Mouse (Mus musculus) stomach, embryonic 15.5 days (tissue): ENCODE data around the gene Khdc1b. TPM values are rescaled to one million over a fixed set of nuclear protein-coding genes. Genes with fewer than 3 reads are reported as not detected.
"Not testable (repeated sequence)": the region's sequence is repeated elsewhere in the genome, so short reads cannot be mapped to it uniquely, and the experiment has no call there.

Source experiments
- ATAC-seq: fragments of 200-750 bp; cut with Nextera tagmentation; 2 replicates; pipeline ENCODE4 v1.8.0; 2017; ENCODE audit warnings: low read depth, moderate number of reproducible peaks, moderate TSS enrichment; ENCODE audit not compliant: insufficient read depth, low FRiP score
- H3K27ac ChIP-seq: fragments of 300-500 bp; sonication (generic); 2 replicates; pipeline ENCODE4 v1.5.1; 2015; ENCODE audit warnings: mild to moderate bottlenecking, inconsistent platforms
- H3K27me3 ChIP-seq: fragments of 300-500 bp; sonication (generic); replicated peaks from 2 replicates; pipeline ENCODE4 v1.6.1; 2015; ENCODE audit warnings: inconsistent platforms
- H3K36me3 ChIP-seq: fragments of 300-500 bp; sonication (generic); 2 replicates; pipeline ENCODE4 v1.6.1; 2015; ENCODE audit warnings: inconsistent platforms
- H3K4me1 ChIP-seq: fragments of 300-500 bp; sonication (generic); 2 replicates; pipeline ENCODE4 v1.6.1; 2015; ENCODE audit warnings: inconsistent platforms
- H3K4me2 ChIP-seq: fragments of 300-500 bp; sonication (generic); 2 replicates; pipeline ENCODE4 v1.6.1; 2015; ENCODE audit warnings: mild to moderate bottlenecking, inconsistent platforms
- H3K4me3 ChIP-seq: fragments of 300-500 bp; sonication (generic); replicated peaks from 2 replicates; pipeline ENCODE4 v1.5.1; 2015; ENCODE audit warnings: inconsistent platforms
- H3K9ac ChIP-seq: fragments of 300-500 bp; sonication (generic); 2 replicates; pipeline ENCODE4 v1.6.1; 2015; ENCODE audit warnings: inconsistent platforms
- H3K9me3 ChIP-seq: fragments of 300-500 bp; sonication (generic); 2 replicates; pipeline ENCODE4 v1.6.1; 2016; ENCODE audit warnings: inconsistent platforms
- WGBS: fragments of 180-500 bp; shearing (Covaris S2); methylation state at CpG from one replicate; pipeline ENCODE4 v1.1.7; 2015; 5-methylcytosine and 5-hydroxymethylcytosine counted together
- polyA plus RNA-seq: library from polyadenylated mRNA; unstranded; fragments of >200 nt; fragmentation: Nextera tagmentation; extraction: Ambion mirVana; gene quantifications from 2 replicates; pipeline ENCODE4 v1.2.1, GENCODE M21; 2015

Gene Khdc1b
- 0.05 and 0.14 TPM in 2 replicates for polyA plus RNA-seq

DNA sequence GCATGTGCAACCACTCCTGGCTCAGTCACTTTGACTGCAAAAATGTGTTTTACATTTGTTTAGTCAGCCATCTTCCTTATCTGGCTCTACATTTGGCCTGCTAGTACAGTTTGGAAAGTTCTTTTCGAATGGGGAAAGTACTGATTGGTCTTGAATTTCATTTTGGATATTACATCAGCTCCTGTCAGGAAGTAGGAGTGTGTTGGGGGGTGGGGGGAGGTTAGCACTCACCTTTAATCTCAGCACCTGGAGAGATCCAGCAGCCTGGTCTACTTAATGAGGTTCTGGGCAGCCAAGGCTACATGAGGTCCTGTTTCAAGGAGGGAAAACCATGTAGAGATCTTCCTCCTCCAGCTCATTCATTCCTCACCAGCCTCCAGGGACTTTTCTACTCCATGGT lies at the start of gene Khdc1b:
Gene Khdc1b (plus strand): TSS at position 301 of the 400 bp plus-strand sequence.
- Histone ChIP-seq H3K9me3 (no peaks in the 10 kb centered on the region), H3K4me3 (no peak within 1 kb of the TSS), H3K9ac (no peak within 1 kb of the TSS), H3K36me3 (no peaks in the 10 kb centered on the region), H3K27ac (no peak within 1 kb of the TSS), H3K27me3 (no peaks in the 10 kb centered on the region), H3K4me2 (no peak within 1 kb of the TSS), H3K4me1 (no peaks in the 10 kb centered on the region)
- ATAC-seq: no peak
- WGBS: 76% methylated on average over 1 of the region's 1 CpGs

DNA sequence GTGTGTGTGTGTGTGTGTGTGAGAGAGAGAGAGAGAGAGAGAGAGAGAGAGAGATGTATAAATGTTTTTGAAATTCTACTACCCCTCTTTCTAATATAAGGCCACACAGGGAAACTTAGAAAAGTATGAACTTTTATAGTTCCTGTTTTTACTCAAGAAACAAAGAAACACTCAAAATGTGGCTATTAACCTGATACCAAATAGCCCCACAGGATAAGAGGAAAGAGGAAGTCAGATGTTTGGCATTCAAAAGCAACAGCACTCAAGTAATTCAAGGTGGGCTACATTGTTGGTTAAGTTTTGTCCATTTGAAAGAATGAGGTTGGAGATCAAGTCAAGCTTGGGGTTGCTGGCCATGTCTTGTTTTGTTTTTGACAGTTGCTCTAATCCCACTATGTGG lies 47.5 kb upstream of the Khdc1b start:
- Histone ChIP-seq H3K36me3 (no peaks in the 10 kb centered on the region), H3K27me3 (no peaks in the 10 kb centered on the region), H3K4me1 (no peaks in the 10 kb centered on the region), H3K27ac (no peak overlapping the region), H3K4me2 (no peak overlapping the region), H3K4me3 (no peak overlapping the region), H3K9ac (no peak overlapping the region), H3K9me3 (no peaks in the 10 kb centered on the region)
- no peak for ATAC-seq

DNA sequence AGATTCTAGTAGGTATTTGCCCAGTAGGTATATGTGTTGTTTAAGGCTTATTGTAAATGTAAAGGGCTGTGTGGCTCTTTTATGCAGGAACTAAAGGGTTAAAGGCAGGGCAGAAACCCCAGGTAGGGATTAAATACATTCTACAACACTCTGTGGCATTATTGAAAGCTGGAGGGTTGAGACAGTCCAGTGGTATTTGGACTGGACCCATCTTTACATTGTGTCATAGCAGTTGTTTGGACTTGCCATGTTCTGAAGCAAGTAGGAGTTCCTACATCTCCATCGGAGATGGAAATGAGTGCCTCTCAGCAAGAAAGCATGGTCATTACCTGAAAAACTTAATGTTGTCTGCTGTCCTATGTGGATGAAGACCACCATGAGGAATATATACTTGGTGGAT lies 42.6 kb upstream of the Khdc1b start:
- H3K4me2 ChIP-seq: no peak overlapping the region
- WGBS: 91% methylated on average over 1 of the region's 1 CpGs
- H3K27me3 ChIP-seq: no peaks in the 10 kb centered on the region
- H3K4me3 ChIP-seq: no peak overlapping the region
- H3K27ac ChIP-seq: no peak overlapping the region
- no peak for ATAC-seq
- no peaks in the 10 kb centered on the region for H3K9me3 ChIP-seq
- no peaks in the 10 kb centered on the region for H3K4me1 ChIP-seq
- H3K36me3 ChIP-seq: no peaks in the 10 kb centered on the region
- no peak overlapping the region for H3K9ac ChIP-seq

DNA sequence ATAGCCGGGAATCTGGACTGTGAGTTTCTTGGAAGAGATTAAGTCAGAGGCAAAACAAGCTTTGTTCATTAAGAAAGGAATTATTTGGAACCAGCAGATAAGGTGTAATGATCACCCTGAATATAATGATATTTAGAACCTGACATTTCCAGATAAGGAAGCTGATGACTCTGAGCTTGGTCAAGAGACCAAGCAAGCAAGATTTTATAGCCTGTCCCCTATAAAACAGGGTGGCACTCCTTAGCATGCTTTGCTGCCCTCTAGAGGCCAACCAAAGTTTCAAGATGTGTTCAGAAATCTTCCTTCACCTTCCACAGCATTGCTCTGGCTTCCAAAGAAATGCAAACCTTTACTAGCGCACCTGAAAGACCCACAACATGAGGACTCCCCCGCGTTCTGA lies 39.1 kb upstream of the Khdc1b start:
- no peak for ATAC-seq
- WGBS: 56% methylated on average over 4 of the region's 4 CpGs
- no peak overlapping the region for H3K4me3 ChIP-seq

DNA sequence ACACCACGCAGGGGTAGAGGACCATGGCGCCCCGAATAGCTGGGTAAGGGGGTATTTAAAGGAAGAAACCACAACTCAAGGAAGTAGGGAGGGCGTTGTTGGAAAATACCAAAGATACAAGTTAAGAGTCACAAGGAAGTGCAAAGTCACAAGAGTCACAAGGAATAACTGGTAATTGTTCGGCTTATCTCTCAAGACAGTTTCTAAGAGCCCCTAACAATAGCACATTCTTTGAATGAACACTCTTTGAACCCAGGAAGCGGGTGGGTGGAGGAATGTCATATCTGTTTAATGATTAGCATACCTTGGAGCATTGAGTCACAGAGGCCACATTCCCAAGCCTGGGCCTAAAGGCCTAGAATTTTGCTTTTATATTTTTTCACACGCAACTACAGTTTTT lies 38.6 kb upstream of the Khdc1b start:
- 82% methylated on average over 7 of the region's 7 CpGs for WGBS
- H3K4me3 ChIP-seq, H3K4me2 ChIP-seq, H3K4me1 ChIP-seq, H3K9ac ChIP-seq, H3K36me3 ChIP-seq, H3K27me3 ChIP-seq, ATAC-seq, H3K9me3 ChIP-seq, H3K27ac ChIP-seq: not testable (repeated sequence)

More for the DNA sequence above, 39.1 kb upstream of the Khdc1b start:
- Histone ChIP-seq H3K27ac (no peak overlapping the region), H3K9ac (no peak overlapping the region), H3K36me3 (no peaks in the 10 kb centered on the region), H3K4me1 (no peaks in the 10 kb centered on the region), H3K9me3 (no peaks in the 10 kb centered on the region), H3K4me2 (no peak overlapping the region), H3K27me3 (no peaks in the 10 kb centered on the region)

DNA sequence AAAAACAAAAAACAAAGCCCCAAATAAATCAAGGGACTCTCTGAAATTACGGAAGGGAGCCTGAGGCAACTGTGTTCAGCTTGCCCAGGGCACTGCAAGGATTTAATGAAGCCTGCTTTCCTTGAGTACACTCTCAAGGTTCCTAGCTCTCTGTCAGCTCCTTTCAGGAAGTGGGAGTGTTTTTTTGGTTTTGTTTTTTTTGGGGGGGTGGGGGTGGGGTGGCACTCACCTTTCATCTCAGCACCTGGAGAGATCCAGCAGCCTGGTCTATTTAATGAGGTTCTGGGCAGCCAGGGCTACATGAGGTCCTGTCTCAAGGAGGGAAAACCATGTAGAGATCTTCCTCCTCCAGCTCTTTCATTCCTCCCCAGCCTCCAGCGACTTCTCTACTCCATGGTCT lies 34.0 kb upstream of the Khdc1b start, which contains the start of gene Khdc1a:
Gene Khdc1a (plus strand): TSS at position 301 of the 400 bp plus-strand sequence.
- Histone ChIP-seq H3K4me3 (no peak within 1 kb of the TSS), H3K27me3 (no peaks in the 10 kb centered on the region), H3K4me2 (no peak within 1 kb of the TSS), H3K4me1 (no peaks in the 10 kb centered on the region), H3K9me3 (no peaks in the 10 kb centered on the region), H3K27ac (no peak within 1 kb of the TSS), H3K36me3 (no peaks in the 10 kb centered on the region), H3K9ac (no peak within 1 kb of the TSS)
- ATAC-seq: no peak
- 72% methylated on average over 2 of the region's 2 CpGs for WGBS

DNA sequence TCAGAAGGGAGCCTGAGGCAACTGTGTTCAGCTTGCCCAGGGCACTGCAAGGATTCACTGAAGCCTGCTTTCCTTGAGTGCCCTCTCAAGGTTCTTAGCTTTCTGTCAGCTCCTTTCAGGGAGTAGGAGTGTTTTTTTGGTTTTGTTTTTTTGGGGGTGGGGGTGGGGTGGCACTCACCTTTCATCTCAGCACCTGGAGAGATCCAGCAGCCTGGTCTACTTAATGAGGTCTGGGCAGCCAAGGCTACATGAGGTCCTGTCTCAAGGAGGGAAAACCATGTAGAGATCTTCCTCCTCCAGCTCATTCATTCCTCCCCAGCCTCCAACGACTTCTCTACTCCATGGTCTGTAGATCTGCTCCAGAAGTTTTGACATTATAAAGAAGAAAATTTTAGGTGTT lies 15.3 kb upstream of the Khdc1b start, which contains the start of gene Khdc1c:
Gene Khdc1c (plus strand): TSS at position 301 of the 400 bp plus-strand sequence.
- not testable (repeated sequence) for H3K9me3 ChIP-seq, H3K27ac ChIP-seq, H3K4me1 ChIP-seq, H3K27me3 ChIP-seq, ATAC-seq, H3K9ac ChIP-seq, H3K36me3 ChIP-seq, H3K4me3 ChIP-seq, H3K4me2 ChIP-seq
- 78% methylated on average over 1 of the region's 1 CpGs for whole genome bisulfite sequencing

DNA sequence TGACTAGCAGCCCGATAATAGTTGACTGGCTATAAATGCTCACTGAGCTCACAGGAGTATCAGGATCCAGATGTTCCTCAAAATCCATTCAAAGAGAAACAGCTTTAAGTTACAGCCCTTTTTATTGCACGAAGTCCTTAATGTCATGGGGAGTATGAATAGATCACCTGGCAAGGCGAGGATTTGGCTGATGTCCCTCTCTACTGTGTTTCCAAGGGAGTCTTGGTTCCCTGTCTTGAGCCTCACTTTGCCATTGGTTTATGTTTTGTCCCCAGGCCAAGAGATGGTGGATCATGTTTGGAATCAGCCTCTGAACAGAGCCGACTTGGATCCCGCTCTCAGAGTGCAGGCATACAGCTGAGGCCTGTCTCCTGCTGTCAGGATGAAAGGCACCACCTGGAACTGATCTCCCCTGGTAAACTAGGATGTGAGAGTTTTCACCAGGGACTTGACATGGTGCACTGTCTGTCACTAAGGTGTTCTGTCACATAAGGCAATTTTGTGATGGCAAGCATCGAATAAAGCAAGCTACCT lies 7.8 kb downstream of the Khdc1b start:
- no peaks in the 10 kb centered on the region for H3K27me3 ChIP-seq
- no peaks in the 10 kb centered on the region for H3K9me3 ChIP-seq
- H3K9ac ChIP-seq: no peak overlapping the region
- 0 out of 2 replicates have a peak, but pooled peaks have one; percentile 56 for ATAC-seq
- 48% methylated on average over 6 of the region's 6 CpGs for WGBS
- H3K4me3 ChIP-seq: no peak overlapping the region
- H3K4me2 ChIP-seq: no peak overlapping the region
- no peak overlapping the region for H3K27ac ChIP-seq
- H3K4me1 ChIP-seq: no peaks in the 10 kb centered on the region
- no peaks in the 10 kb centered on the region for H3K36me3 ChIP-seq

DNA sequence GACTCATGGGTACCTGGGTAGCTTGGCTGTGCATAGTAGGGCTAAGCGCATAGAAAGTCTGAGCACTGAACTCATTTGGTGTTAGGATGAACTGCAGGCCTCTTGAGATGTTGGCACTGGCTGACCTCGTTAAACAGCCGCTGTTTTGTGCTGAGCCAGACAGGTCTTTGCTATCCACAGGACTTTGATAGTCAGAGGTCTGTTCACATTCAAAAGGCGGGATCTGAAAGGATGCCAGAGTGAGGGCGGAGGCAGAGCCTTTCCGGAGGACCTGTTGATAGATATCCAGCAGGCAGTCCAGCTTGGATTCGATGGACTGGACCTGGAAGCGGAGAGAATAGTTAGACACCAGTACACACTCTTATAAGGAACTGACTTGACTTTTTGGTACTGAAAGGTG lies 19.4 kb downstream of the Khdc1b start:
- no peak overlapping the region for H3K4me2 ChIP-seq
- ATAC-seq: no peak
- H3K4me1 ChIP-seq: no peaks in the 10 kb centered on the region
- no peak overlapping the region for H3K27ac ChIP-seq
- H3K36me3 ChIP-seq: no peaks in the 10 kb centered on the region
- no peak overlapping the region for H3K9ac ChIP-seq
- WGBS: 84% methylated on average over 8 of the region's 8 CpGs
- H3K9me3 ChIP-seq: no peaks in the 10 kb centered on the region
- no peaks in the 10 kb centered on the region for H3K27me3 ChIP-seq
- no peak overlapping the region for H3K4me3 ChIP-seq

DNA sequence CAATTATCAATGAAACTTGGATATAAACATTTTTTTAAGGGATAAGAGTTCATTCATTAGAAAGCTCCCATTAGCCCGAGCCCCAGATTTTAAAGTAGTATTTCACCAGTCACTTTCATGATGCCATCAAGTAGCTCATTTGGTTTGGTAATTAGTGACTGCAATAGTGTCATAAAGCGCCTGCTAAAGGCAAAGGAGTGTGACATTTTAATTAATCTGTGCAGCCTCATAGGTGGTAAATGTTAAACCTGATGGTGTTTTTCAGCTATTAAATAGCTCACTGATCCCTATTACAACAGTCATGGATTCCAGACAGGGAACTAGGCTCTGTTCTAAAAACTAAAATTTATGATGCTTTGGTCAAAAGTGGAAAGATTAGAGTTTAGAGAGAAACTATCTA lies 23.9 kb downstream of the Khdc1b start:
- WGBS: 69% methylated on average over 2 of the region's 2 CpGs
- no peak for ATAC-seq
- no peaks in the 10 kb centered on the region for H3K9me3 ChIP-seq
- H3K27ac ChIP-seq: no peak overlapping the region
- H3K4me2 ChIP-seq: no peak overlapping the region
- no peaks in the 10 kb centered on the region for H3K4me1 ChIP-seq
- H3K27me3 ChIP-seq: no peaks in the 10 kb centered on the region
- no peak overlapping the region for H3K9ac ChIP-seq
- no peak overlapping the region for H3K4me3 ChIP-seq
- H3K36me3 ChIP-seq: no peaks in the 10 kb centered on the region

DNA sequence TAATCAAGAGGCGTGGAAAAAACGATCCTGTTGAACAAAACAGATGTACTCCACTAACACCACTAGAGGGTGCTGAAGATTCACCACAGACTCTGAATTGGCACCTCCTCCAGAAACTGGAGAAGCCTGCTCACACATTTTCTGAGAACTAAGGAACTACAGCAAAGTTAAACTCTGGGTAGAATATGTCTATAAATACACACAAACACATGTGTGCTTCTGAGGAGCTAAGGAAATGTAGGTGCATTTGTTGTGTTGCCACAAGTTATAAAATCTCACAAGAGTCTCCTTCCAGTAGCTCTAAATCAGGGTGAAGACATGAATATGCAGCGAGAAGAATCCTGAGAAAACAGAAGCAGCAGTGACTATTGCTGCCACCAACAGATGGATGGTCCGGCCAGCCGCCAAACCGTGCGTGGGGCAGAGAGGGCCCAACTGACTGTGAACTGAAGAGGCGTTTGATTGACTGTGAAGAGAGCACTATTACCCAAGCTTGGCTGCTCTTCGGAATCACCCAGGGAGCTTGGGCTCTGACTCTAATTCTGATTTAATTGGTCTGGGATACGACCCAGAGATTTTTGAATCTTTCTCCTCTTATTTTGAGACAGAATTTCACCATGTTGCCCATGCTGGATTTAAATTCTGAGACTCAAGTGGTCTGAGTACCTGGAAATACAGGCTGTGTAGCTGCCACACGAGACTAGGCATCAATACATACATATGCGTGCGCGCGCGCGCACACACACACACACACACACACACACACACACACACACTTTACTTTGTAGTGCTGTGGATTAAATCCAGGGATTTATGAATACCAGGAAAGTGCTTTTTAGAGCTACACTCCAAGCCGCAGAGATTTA lies 28.2 kb downstream of the Khdc1b start:
- H3K27ac ChIP-seq: no peak overlapping the region
- H3K4me3 ChIP-seq: no peak overlapping the region
- WGBS: 56% methylated on average over 18 of the region's 18 CpGs
- H3K9ac ChIP-seq: no peak overlapping the region
- no peak; the same call in 1 of the 2 replicates for ATAC-seq
- no peaks in the 10 kb centered on the region for H3K27me3 ChIP-seq
- H3K36me3 ChIP-seq: no peaks in the 10 kb centered on the region
- no peaks in the 10 kb centered on the region for H3K9me3 ChIP-seq
- H3K4me2 ChIP-seq: no peak overlapping the region
- no peaks in the 10 kb centered on the region for H3K4me1 ChIP-seq

DNA sequence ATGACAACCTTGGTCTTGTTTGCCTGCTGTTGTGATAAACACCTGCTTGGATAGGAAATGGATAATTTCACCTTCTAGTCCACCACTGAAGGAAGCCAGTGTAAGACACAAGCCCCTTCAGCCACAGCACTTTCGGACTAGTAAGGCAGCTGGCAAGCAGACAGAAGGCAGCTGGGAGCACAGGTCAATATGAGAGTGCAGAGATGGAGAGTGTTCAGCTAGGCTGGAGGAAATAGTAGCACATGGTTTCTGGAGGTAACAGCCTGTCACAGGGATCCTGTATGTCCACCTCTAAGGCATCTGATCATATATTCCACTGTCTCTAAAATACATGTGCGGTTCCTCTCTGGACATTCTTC lies 28.8 kb downstream of the Khdc1b start:
- WGBS: 79% methylated on average over 2 of the region's 2 CpGs
- Histone ChIP-seq H3K27me3 (no peaks in the 10 kb centered on the region), H3K4me2 (no peak overlapping the region), H3K9me3 (no peaks in the 10 kb centered on the region), H3K4me1 (no peaks in the 10 kb centered on the region), H3K4me3 (no peak overlapping the region), H3K9ac (no peak overlapping the region), H3K27ac (no peak overlapping the region), H3K36me3 (no peaks in the 10 kb centered on the region)
- ATAC-seq: no peak
